Mouse (Mus musculus): ENCODE results near the gene Pitpnm3.

Pitpnm3 gene

DNA sequence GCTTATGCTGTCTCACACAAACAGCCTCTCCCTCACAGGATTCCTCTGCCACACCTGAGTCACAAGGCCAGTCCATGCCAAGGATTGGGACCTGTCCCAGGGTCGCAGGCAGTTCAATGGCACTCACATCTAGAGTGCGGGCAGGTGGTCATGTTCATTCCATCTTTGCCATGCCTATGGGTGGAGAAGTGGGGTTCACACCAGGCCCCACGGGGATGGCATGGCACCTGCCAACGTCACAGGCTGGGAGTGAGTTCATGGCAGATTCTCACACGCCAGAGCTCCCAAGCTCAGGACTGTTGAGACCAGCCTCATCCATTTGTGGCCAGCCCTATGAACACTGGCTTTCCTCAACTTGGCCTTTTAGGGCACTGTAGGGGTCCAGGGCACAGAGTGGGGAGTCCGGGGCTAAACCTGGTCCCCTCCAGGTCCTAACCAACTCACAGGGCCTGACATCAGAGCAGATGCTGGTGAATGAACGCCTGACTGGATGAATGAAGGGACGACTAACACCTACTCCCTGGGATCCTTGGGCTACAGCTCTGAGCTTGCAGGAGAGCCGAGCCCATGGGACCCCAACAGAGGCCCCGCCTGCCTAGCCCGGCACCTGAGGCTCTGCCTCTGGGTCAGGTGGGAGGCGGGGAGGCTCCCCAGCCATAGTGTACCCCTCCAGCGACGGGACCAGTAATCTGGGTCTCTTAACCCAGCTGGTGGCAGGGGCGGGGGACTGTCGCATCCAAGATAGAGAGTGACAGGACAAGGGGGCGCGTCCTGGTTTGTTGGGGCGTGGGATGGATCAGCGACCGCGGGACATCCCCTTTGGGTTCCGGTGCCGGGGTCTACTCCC lies 819 bp downstream of the Pitpnm3 start:
- DNase-seq = no peak

DNA sequence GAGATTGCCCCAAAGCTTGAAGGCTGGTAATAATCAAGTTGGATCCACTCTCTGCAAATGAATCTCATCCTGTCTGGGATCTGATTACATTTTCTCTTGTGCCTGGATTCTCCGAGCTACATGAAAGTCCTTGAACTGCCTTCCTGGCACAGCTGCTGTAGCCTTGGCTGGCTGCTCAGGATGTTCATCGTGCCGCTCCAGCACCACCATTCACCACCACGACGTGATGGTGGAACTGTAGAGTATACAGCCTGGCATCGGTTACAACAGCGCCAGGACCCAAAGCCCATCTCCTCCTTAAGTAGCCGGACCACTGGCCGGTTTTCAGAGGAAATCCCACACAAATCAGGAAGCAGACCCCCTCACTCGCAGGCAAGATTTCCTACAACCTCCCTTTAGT lies 2.5 kb downstream of the Pitpnm3 start:
- peak; percentile 93 for DNase-seq

DNA sequence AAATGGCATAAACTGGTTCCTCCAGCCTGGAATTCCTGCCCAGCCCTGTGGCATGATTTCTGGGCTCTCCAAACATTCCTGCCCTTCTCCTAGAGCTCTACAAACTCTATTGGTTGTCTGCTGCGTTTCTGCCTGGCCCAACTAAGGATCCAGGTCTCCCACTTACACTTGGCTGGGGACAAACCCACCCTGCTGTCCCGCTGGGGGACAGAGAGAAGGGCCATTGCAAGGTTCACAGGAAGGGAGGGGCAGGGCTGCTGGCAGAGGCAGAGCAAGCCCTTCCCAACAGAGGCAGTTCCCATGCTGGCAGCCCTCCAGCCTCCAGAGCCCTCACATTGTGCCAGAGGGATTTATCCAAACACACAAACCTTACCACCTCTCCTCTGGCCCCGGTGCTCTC lies 3.3 kb downstream of the Pitpnm3 start:
- peak; percentile 97 for DNase-seq

DNA sequence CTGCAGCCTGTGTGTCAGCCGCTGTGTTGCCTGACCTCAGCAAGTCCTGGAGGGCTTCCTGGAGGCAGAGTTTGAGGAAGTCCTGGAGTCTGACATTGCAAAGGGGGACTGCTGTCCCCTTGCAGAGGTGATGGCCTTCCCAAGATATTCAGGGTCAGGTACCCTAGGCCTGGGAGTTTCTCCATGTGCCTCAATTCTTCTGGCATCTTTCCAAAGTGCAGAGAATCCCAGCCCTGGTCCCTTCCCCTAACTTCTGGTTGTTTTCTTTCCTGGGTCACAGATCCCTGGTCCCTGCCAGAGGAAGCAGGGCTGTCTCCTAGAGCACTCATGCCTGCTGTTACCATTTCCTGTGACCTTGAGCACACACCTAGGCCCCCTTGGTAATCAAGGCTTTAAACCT lies 3.9 kb downstream of the Pitpnm3 start:
- no peak for DNase-seq

DNA sequence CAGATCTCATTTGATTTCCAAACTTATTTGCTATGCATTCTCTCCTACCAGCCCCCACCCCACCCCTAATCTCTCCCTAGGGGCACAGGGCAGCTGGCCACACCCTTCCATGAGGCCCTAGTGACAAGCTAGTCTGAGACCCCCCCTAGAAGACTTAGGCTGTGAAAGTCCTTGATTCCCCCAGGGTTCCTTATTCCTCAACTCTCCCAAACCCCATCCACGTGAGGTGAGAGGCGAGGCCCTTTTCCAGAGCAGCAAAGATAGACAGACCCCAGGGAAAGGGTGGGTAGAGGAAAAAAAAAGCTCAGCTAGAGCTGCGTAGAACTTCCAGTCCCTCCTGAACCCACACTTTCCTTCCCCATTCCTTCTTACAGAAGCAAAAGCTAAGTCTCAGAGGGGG lies 4.7 kb downstream of the Pitpnm3 start:
- DNase-seq = no peak

DNA sequence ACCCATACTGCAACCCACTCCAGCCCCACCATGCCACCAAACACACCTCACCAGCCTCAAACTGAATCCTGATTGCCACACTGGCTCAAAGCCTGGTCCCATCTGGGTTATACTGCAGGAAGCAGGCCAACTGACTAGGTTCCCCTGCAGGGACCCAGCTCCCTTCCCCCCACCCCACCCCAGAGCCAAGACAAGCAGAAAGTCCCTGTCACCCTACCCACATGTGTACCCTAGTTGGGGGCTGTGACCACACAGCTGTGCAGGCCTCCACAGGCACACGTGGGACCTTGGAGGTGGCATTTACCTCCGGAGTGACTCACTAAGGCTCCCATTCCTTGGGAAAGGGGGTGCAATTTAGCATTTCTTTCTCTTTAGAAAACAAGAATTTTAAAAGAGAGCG lies 5.1 kb downstream of the Pitpnm3 start:
- DNase-seq = no peak

DNA sequence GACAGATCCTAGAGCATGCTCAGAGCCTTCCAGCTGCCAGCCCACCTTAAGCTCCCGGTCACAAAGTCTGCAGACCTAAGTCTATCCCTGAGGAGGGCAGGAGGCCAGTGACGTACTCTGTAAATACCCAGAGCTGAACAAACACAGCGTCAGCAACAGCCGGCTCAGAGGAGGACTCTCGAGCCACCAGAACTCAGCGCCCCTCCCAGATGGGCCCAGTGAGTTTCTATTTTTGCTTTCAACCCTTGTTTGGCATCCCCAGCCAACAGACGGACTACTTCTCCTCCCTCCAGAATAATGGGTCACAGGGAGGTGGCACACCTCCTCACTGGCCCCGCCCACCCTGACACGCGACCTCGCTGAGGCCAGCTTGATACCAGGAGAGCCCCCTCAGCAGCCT lies 5.6 kb downstream of the Pitpnm3 start:
- peak; percentile 98 for DNase-seq

DNA sequence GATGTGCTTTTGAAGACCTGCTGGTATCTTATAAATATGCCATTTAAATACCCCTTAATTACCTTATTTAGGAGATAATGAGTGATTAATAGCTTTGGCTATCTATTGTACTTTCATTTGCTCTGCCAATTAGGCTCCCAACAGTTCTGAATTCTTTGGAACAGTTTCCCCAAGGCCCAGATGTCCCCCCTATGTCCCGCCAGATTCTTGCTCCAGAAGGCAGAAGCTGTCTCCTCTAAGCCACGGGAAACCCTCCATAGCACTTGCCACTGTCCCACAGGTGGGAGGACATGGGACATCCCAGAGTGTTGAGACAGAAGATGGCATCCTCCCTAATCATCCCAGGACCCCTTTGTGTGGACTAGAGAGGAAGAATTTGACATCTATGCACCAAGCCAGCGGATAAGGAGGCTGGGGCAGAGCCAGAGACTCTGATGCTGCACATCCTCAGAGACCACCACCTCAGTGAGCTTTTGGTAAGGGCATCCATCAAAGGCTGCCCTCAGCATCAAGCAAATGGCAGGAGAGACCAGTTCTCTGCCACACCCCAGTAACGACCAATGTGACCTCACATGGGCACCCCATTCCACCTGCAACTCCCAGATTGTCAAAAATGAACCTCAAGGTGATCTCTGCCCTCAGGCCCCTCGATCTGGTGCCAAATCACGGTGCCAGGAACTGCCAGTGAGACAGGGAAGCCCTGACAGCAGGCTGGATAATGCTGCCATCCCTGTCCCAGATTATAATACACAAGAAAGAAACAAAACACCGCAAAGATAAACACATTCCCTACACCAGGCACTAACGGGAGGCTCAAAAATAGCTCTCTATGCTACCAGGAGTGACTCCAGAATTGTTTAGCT lies 6.3 kb downstream of the Pitpnm3 start:
- DNase-seq = no peak

DNA sequence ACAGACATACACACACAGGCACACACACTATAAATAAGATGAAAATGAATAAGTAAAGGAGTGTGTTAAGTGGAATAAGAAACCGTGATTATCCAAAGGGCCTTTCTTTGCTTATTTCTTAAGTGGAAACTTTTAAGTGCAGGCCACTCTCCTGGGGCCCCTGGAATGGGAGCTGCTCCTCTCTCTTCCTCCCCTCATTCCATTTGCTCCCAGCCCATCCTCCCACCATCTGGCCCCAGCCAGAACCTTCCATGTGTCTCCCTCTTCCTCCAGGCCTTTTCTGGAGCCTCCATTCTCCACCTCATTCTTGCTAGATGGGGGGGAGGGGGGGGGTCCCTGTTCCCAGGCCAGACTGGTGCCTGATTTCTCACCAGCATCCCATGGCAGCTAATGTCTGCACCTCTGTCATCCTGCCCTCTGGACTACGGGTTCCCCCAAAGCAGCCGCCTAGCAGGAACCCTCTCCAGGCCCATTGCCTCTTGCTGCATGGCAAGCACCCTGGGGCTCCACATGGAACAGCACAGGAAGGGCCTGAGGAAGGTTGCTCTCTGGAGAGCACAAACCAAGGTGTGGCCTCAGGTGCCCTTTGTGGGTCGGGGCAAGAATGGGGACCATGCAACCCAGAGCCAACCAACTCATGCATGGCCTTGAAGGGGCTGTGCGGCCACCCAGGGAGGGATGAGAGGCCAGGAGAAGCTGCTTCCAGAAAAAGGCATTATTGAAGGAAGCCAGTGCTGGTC lies 8.0 kb downstream of the Pitpnm3 start:
- no peak for DNase-seq

DNA sequence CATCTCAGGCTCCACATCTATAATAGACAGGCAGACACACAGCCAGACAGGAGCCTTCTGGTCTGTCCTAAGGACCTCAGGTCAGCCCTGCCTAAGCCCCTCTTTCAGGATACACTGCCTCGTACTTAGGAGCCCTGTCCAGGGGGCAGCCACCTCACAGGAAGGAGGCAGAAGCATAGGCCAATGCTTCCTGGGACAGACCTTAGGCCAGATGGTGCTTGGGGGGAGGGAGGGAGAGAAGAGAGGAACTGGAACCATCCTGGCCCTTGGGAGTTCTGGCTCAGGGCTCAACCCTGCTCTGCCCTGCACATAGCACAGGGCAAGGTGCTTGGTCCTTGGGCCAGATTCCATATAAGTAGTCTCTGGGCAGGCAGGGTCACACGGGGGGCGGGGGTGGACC lies 9.8 kb downstream of the Pitpnm3 start:
- DNase-seq = no peak

DNA sequence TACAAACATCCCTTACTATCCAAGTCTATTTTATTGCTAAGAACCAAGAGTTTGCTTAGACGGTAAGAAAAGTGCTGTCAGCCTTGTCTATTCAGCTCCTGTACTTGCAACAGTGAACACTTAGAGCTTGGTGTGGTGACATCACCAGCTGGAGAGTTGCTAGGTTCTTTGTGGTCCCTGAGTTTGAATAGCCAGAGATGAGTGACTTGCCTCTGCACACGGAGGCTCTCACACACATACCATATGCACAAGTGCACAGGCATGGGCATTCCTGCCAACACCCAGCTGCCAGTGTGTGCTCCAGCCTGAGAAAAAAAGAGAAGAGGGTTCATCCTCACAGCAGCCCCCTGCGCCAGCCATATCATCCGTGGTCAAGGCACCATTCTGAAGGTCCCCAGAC lies 12.0 kb downstream of the Pitpnm3 start:
- no peak for DNase-seq

DNA sequence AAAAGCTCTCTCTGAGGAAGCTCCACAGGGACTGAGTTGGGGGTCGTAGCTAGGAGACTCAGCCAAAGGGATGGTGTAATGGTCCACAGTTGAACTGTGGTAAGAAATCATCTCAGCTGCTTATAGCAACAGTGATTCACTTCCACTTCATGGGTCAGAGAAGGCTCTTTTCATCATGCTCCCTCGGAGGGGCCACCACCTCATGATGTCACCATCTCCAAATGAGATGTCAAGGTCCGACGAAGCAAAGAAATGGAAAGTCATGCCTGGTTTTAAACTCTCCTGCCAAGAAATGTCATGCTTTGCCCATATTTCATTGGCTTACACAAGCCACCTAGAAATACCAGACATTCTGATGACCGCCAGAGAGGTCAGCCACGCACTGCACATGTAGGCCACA lies 15.2 kb downstream of the Pitpnm3 start:
- DNase-seq = no peak

DNA sequence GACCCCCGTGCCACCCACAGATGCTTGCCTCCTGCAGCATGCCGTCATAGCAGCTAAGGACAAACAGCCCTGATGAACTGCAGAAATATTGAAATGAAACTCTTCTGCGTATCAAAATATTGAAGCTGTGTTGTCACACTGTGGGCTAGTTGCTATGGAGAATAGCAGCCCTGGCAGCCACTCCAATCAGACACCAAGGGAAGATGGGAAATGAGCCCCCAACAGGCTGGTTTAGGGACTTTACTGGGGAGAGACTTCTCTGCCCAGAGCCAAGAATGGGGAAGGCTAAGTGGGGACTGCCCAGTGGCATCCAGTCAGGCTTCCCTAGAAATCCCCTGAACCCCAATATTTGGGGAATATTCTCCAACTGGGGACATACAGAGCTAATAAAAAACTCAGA lies 16.9 kb downstream of the Pitpnm3 start:
- DNase-seq = no peak

DNA sequence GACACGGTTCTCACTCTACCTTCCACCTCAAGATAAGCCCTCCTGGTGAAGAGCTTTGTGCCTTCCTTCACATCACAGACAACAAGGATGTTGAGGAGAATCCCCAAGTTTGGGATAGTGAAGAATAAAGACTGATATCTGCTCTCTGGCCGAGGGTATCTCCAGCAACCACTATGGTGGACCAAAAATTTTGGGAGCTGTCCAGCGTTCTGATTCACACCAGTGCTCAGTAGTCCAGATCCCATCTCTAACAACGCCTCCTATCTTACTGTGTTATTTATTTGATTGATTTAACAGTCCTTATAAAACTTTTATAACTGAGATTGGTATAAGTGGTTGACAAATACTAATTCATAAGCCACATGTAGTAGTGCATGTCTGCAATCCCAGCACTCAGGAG lies 22.3 kb downstream of the Pitpnm3 start:
- no peak for DNase-seq

DNA sequence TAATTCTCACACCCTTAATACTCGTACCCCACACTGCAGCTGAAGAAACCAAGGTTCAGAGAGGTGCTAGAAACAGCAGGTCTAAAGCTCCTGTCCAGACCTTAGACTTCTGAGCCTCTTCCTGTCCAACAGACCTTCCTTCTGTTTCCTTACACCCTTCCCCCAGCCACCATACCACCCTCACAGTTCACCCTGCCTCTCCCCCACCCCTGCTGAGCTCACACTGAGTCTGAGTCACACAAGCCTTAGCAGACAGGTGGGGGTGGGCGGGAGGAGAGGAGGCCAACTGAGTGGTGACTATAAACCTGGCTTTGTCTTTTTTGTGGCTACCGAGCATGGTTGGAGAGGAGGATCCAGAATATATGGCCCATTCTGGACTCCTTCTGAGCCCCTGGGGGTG lies 24.9 kb downstream of the Pitpnm3 start:
- no peak for DNase-seq

DNA sequence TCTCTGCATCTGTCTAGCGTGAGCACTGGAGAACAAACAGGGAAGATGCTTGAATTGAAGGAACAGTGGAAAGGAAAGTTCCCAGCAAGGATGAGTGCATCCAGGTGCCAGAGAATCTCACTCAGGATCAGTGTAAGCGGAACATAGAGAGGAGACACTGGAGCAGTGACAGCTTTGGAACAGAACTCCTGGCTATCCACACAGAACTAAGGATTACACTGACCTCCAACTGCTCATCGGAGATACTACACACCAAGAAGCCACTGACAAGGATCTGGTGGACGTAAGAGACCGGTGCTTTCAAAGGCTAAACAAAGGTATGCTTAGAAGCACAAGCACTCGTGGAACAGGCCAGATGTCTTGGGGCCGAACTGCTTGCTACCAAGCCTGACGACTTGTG lies 31.4 kb downstream of the Pitpnm3 start:
- DNase-seq = no peak

DNA sequence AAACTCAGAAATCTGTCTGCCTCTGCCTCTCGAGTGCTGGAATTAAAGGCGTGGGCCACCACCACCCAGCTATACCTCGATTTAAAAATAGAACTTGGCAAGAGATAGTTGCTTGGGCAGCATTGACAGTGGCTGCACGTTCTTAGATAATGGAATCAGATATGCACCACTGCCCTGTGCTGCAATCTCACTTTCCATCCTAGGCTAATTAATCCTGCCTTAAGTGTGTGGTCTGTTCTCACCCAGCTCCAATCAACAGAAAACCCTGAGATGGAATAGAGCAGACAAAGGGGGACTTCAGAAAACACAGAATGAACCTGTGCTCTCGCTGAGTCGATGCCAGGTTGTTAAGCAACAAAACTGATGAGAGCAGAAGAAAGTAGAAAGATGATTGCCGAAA lies 32.0 kb downstream of the Pitpnm3 start:
- no peak for DNase-seq

DNA sequence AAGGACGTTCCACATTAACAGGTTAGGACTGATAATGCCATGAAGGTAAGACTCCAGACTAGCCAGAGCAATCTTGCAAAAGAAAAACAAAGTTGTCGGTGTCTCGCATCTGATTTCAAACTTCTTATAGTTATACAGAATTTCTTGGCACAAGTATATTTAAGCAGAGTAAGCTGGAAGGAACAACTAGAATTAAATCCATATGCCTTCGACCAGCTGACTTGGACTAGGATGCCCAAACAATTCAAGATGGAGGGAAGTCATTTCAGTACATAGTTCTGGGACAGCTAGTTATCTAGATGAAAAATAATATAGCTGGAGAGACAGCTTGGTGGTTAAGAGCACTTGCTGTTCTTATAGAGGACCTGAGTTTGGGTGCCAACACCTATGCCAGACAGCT lies 34.6 kb downstream of the Pitpnm3 start:
- DNase-seq = no peak

DNA sequence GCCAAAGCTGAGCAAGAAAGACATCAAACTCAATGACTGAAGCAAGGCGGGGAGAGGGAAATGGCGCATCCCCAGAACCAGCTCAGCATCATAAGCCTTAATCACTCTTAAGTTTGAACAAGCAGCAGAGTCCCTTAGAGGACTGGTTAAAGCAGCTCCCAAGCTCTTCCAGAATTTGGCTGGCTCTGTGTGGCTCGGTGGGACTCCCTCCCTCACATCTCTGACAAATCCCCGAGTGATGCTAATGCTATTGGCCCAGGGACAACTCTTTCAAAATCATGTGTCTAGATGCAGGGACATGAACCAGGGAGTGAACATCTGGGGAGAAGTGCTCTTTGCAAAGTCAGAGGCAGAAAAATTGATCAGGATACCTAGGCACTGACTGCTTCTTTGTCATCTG lies 36.4 kb downstream of the Pitpnm3 start:
- peak; percentile 94 for DNase-seq

DNA sequence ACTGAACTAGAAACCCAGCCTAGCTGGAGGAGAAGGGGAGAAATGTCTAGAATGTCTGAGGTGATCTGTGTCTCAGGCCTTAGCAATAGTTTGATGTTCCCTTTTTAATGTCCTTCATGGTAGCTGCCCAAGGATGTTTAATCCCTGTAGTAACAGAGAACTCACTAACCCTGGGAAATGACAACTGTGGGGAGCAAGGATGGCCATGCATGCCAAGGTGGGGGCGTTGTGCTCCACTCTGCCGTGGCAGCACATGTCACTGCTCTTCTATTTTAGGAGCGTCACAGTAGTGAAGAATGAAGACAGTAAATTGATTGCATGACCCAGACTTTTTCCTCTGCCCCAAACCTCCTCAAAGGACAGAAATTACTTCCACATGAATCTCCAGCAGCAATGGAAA lies 37.6 kb downstream of the Pitpnm3 start:
- no peak for DNase-seq

DNA sequence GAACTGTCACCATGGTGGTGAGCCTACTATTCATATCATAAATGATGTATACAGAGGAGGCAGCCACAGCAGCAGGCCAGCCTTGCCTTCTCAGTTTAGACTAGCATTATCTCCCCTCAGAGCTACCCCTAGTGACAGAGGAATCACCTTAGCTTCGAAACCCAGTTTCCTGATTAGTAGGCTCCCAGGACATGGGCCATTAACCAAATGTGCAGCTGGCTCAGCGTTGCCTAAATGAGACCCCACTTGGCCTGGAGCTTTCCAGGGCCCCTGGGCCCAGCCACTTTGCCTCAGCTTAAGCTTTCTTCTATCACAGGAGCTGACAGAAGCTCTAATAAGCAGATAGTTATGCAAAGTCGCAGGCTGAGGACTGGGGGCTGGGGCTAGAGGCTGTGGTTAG lies 39.6 kb downstream of the Pitpnm3 start:
- no peak for DNase-seq

DNA sequence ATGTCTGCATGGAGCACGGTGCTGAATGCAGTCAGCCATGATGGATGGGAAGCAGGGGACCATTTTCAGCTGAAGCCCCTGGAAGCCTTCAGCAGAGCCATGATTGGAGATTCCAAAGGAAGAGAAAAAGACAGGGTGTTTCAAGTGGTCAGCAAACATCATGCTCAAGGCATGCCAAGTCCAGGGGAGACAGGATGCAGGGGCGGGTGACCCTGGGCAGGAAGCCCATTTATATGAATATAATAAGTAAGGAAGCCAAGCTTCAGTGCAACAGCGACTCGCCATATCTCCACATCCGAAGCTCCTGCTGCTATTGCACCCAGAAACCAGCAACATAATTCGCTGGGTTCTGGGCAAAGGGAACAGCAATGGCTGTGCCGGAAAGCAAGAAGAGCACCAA lies 41.1 kb downstream of the Pitpnm3 start:
- DNase-seq = peak; percentile 94

DNA sequence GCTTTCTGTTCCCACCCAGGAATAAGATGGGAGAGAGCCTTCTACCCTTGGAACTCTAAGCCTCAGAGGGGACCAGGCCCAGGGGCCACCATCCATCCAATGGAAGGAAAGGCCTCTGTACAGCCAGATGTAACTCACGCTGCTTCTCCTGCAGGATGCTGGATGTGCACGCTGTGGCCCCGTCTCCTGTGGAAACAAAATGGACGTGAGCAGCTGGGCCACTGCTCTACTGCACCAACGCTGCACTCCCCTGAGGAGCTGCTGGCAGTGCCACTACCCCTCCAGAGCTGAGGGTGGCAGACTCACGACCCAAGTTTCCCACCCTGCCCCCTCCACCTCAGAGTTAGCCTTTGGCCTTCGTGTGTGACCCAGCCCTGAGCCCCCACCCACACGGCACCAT lies 43.2 kb downstream of the Pitpnm3 start:
- no peak for DNase-seq

Measured in heart, adult 11 months (tissue).